In genomic region chr17:12631771-12632600, GRCm38 (mm10) we compare ENCODE assay signal across 9 mouse cellular contexts. TPM values are rescaled to one million over a fixed set of nuclear protein-coding genes. Genes with fewer than 3 reads are reported as not detected.
DNase-seq lines count a peak whose midpoint lies in the region.
"Had no signal": no experiment of that assay in that cellular context is flagged by ENCODE, and none has a peak within 500 bp of the region (broad histone marks: within the 10 kb centered on the region; RNA-seq: fewer than 3 reads in every experiment).

No protein-coding gene starts in this region.

- peak; percentile 34 to 51 for DNase-seq in cerebellum, postnatal 10 days
- no peak for DNase-seq in cerebellum, adult 9-10 months
- DNase-seq in 3T3-L1 (ENCODE audit: low read depth, low spot score) (peak; percentile 83), liver (peak; percentile 36)
- peak; percentile 38 for DNase-seq in embryo, embryonic 11.5 days (ENCODE audit: low read depth, low spot score)
- DNase-seq in right cerebral cortex, postnatal 14 days: no peak
- no peak for DNase-seq in cerebellum, adult 11-12 months
- DNase-seq in gastrocnemius, postnatal 10 days: no peak
- DNase-seq: forebrain, postnatal 0 days had no signal

RNA-seq across cellular contexts. Expression of gene Slc22a1, which starts 43.6 kb away (rescaled TPM):
- not detected for total RNA-seq in gastrocnemius, postnatal 10 days (2021)
- total RNA-seq: forebrain, postnatal 0 days had no signal

RNA-seq across cellular contexts. Expression of gene Slc22a2, which starts 48.1 kb away (rescaled TPM):
- not detected for total RNA-seq in gastrocnemius, postnatal 10 days (2021)

Comparison
In these comparisons a context has a peak if more than half of its experiments do, and no peak if none do; other contexts are left out.
1. DNase-seq: peak in cerebellum, postnatal 10 days (2 of 2), 3T3-L1 (single experiment), embryo, embryonic 11.5 days (single experiment) and liver (single experiment); none in cerebellum, adult 9-10 months (single experiment), right cerebral cortex, postnatal 14 days (single experiment), cerebellum, adult 11-12 months (single experiment) and gastrocnemius, postnatal 10 days (single experiment).